7 mouse cellular contexts compared by ENCODE assay signal in the genomic region with DNA sequence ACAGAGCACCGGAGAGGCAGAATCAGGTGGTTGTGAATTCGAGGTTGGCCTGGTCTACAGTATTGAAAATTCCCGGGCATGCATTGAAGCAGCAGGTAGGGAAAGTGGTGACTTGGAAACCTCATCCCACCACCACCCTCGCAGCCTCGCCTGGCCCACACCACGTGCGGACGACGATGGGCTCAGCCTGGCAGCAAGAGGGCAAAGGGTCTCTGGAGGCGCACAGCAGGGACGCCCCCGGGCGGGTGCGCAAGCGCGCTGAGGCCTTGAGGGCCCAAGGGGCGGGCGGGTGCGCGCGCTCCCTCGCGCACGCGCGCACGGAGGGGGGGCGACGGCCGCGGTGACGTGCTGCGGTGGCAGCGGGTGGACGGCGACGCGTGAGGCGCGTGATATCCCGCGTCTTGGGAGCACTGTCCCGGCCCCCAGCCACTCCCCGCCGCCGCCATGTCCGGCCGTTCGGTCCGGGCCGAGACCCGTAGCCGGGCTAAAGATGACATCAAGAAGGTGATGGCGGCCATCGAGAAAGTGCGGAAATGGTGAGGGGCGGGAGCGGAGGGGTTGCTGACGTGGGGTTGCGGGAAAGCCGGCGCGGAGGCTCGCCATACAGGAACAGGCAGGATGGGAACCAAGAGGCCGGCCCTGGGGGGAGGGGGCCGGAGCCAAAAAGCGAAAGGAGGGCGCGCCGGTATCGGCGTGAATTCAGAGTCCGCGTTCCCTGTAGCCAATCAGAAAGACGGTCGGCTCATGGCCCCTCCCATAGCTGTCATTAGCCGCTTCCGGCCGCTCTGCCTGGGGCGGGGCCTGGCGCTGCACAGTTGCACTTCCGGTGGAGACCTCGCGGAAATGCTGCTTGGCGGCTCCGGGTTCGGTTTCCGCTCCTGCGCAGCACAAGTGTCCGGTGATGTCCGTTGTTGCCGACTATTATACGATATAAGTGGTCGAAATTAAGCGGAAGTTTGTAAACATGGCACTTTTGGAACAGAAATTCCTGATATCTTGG. TPM values are rescaled to one million over a fixed set of nuclear protein-coding genes. Genes with fewer than 3 reads are reported as not detected.
DNase-seq lines count a peak whose midpoint lies in the region; ATAC-seq and TF ChIP-seq lines count a peak whose summit lies in the region.

A gene (plus strand): TSS at position 221 of the 1,000 bp plus-strand sequence.

- H3K27me3 ChIP-seq in embryonic facial prominence, embryonic 10.5 days (replicated peaks; ENCODE audit: low read depth, poor library complexity, severe bottlenecking), result no peaks in the 10 kb centered on the region
- H3K27me3 ChIP-seq in intestine, postnatal 0 days (replicated peaks; ENCODE audit: control insufficient read depth, insufficient read depth, low read length), result no peaks in the 10 kb centered on the region
- H3K27me3 ChIP-seq in midbrain, embryonic 12.5 days, result no peaks in the 10 kb centered on the region
- H3K27me3 ChIP-seq in small intestine, adult 2 months (ENCODE audit: control insufficient read depth, insufficient read depth, low read length), result no peaks in the 10 kb centered on the region

- 0 out of 2 replicates have a peak, but pooled peaks have one; percentile 30 for TF ChIP-seq CTCF in intestine, postnatal 0 days (IDR thresholded peaks at IDR 0.05; ENCODE audit: low read depth)
- TF ChIP-seq CTCF in small intestine, adult 2 months (IDR thresholded peaks at IDR 0.05; ENCODE audit: extremely low read depth, insufficient read length, insufficient replicate concordance, low read depth, low read length), result no peak

- H3K4me1 ChIP-seq in embryonic facial prominence, embryonic 10.5 days, result peaks cover 15% of the 10 kb centered on the region
- no peaks in the 10 kb centered on the region for H3K4me1 ChIP-seq in intestine, postnatal 0 days (replicated peaks; ENCODE audit: control insufficient read depth, insufficient read depth, low read length)
- H3K4me1 ChIP-seq in midbrain, embryonic 12.5 days, result peaks cover 11% of the 10 kb centered on the region
- no peaks in the 10 kb centered on the region; the same call in 1 of the 2 replicates for H3K4me1 ChIP-seq in small intestine, adult 2 months (ENCODE audit: control insufficient read depth, insufficient read depth, insufficient read length, low read length)

- peak within 1 kb of the TSS; percentile 78 for H3K4me3 ChIP-seq in embryonic facial prominence, embryonic 10.5 days
- peak within 1 kb of the TSS; percentile 76 for H3K4me3 ChIP-seq in intestine, postnatal 0 days (ENCODE audit: low read depth, low read length)
- H3K4me3 ChIP-seq in midbrain, embryonic 12.5 days, result peak within 1 kb of the TSS; percentile 75
- peak within 1 kb of the TSS; percentile 87 for H3K4me3 ChIP-seq in small intestine, adult 2 months (ENCODE audit: low read depth, low read length)

- H3K9me3 ChIP-seq in embryonic facial prominence, embryonic 10.5 days, result no peaks in the 10 kb centered on the region
- H3K9me3 ChIP-seq in intestine, postnatal 0 days (ENCODE audit: control insufficient read depth), result no peaks in the 10 kb centered on the region
- H3K9me3 ChIP-seq in midbrain, embryonic 12.5 days, result no peaks in the 10 kb centered on the region

- intact Hi-C loops in left cerebral cortex, postnatal 4 days (cut with DNase I), result no loop called here

- WGBS in embryonic facial prominence, embryonic 10.5 days, result 2% methylated on average over 95 of the region's 95 CpGs
- WGBS in intestine, postnatal 0 days, result 2% methylated on average over 88 of the region's 95 CpGs
- 2% methylated on average over 93 of the region's 95 CpGs for WGBS in midbrain, embryonic 12.5 days
- WGBS in small intestine, adult 2 months, result under 1% methylated on average over 95 of the region's 95 CpGs

- H3K27ac ChIP-seq in embryonic facial prominence, embryonic 10.5 days (replicated peaks), result peak within 1 kb of the TSS; percentile 98
- H3K27ac ChIP-seq in intestine, postnatal 0 days (ENCODE audit: low read depth, low read length), result peak within 1 kb of the TSS; percentile 99
- H3K27ac ChIP-seq in midbrain, embryonic 12.5 days (replicated peaks), result peak within 1 kb of the TSS; percentile 100
- H3K27ac ChIP-seq in small intestine, adult 2 months (ENCODE audit: insufficient read depth, low read depth, low read length), result peak within 1 kb of the TSS; percentile 95

- ATAC-seq in intestine, postnatal 0 days, result peak; percentile 96
- peak; percentile 98 for ATAC-seq in midbrain, embryonic 12.5 days (ENCODE audit: low FRiP score, low read depth)

- peak within 1 kb of the TSS; percentile 74 for H3K4me2 ChIP-seq in intestine, postnatal 0 days (replicated peaks; ENCODE audit: low read depth)
- H3K4me2 ChIP-seq in midbrain, embryonic 12.5 days (replicated peaks), result peak within 1 kb of the TSS; percentile 94

- peak; percentile 35; the same call in 1 of the 2 replicates for TF ChIP-seq POLR2A in small intestine, adult 2 months (IDR thresholded peaks at IDR 0.05; ENCODE audit: low read depth, low read length)

- peak within 1 kb of the TSS; percentile 91 for H3K9ac ChIP-seq in intestine, postnatal 0 days (ENCODE audit: low read depth, low read length)
- peak within 1 kb of the TSS; percentile 81 for H3K9ac ChIP-seq in midbrain, embryonic 12.5 days (replicated peaks)

- DNase-seq in adrenal gland, postnatal 10 days, result peak; percentile 97
- DNase-seq in embryonic facial prominence, embryonic 10.5 days (ENCODE audit: low spot score), result peak; percentile 99
- peak; percentile 57 for DNase-seq in gonadal fat pad, adult 2 months (ENCODE audit: low read depth)
- peak; percentile 98 for DNase-seq in left cerebral cortex, postnatal 4 days

- H3K36me3 ChIP-seq in embryonic facial prominence, embryonic 10.5 days (replicated peaks), result peaks cover 39% of the 10 kb centered on the region
- peaks cover 24% of the 10 kb centered on the region for H3K36me3 ChIP-seq in intestine, postnatal 0 days (ENCODE audit: control insufficient read depth, insufficient read depth)
- peaks cover 18% of the 10 kb centered on the region for H3K36me3 ChIP-seq in midbrain, embryonic 12.5 days
- H3K36me3 ChIP-seq in small intestine, adult 2 months (ENCODE audit: control insufficient read depth, insufficient read depth, low read length), result peaks cover 13% of the 10 kb centered on the region

RNA-seq across cellular contexts. Expression of the gene that starts here (rescaled TPM):
- 10 to 100 TPM; 41.9 to 43.3 TPM for total RNA-seq in adrenal gland, postnatal 10 days (2021)
- polyA plus RNA-seq in embryonic facial prominence, embryonic 10.5 days (2016; fragmentation: Nextera tagmentation; extraction: Ambion mirVana), result 44.6 and 48.5 TPM in 2 replicates
- 39.3 and 47.4 TPM in 2 replicates for polyA plus RNA-seq in gonadal fat pad, adult 2 months (2012; rRNA removed)
- 65.1 and 65.7 TPM in 2 replicates for polyA plus RNA-seq in intestine, postnatal 0 days (2015; fragmentation: Nextera tagmentation; extraction: Ambion mirVana)
- total RNA-seq in left cerebral cortex, postnatal 4 days (2021), result 10 to 100 TPM; 24.3 to 26.6 TPM
- 46.8 and 49.6 TPM in 2 replicates for polyA plus RNA-seq in midbrain, embryonic 12.5 days (2016; fragmentation: Nextera tagmentation; extraction: Ambion mirVana)
- 12.1 and 28.4 TPM in 2 replicates for polyA plus RNA-seq in small intestine, adult 2 months (2012; rRNA removed)

Comparison
In these comparisons a context has a peak if more than half of its experiments do, and no peak if none do; other contexts are left out.
1. Peak in every context shown above with its lines: DNase-seq, ATAC-seq, H3K4me3 ChIP-seq and H3K27ac ChIP-seq.